Mouse (Mus musculus) limb, embryonic 15.5 days (tissue): ENCODE results near the gene Krtap5-4. TPM values are rescaled to one million over a fixed set of nuclear protein-coding genes. Genes with fewer than 3 reads are reported as not detected.
"Not testable (repeated sequence)": the region's sequence is repeated elsewhere in the genome, so short reads cannot be mapped to it uniquely, and the experiment has no call there.

Experiments
- ATAC-seq: fragments of 200-750 bp; cut with Nextera tagmentation; 2 replicates; pipeline ENCODE4 v1.8.0; 2017; ENCODE audit warnings: low read depth, moderate TSS enrichment; ENCODE audit not compliant: insufficient number of reproducible peaks, low FRiP score, low TSS enrichment
- H3K27ac ChIP-seq: fragments of 300-500 bp; sonication (generic); 2 replicates; pipeline ENCODE4 v1.5.1; 2015; ENCODE audit warnings: moderate library complexity, mild to moderate bottlenecking, inconsistent platforms
- H3K27me3 ChIP-seq: fragments of 300-500 bp; sonication (generic); 2 replicates; pipeline ENCODE4 v1.6.1; 2015; ENCODE audit warnings: inconsistent platforms
- H3K36me3 ChIP-seq: fragments of 300-500 bp; sonication (generic); 2 replicates; pipeline ENCODE4 v1.6.1; 2015; ENCODE audit warnings: inconsistent platforms
- H3K4me1 ChIP-seq: fragments of 300-500 bp; sonication (generic); 2 replicates; pipeline ENCODE4 v1.6.1; 2015; ENCODE audit warnings: inconsistent platforms
- H3K4me2 ChIP-seq: fragments of 300-500 bp; sonication (generic); 2 replicates; pipeline ENCODE4 v1.6.1; 2015; ENCODE audit warnings: mild to moderate bottlenecking, inconsistent platforms
- H3K4me3 ChIP-seq: fragments of 300-500 bp; sonication (generic); 2 replicates; pipeline ENCODE4 v1.5.1; 2015; ENCODE audit warnings: mild to moderate bottlenecking, inconsistent platforms
- H3K9ac ChIP-seq: fragments of 300-500 bp; sonication (generic); 2 replicates; pipeline ENCODE4 v1.6.1; 2015; ENCODE audit warnings: inconsistent platforms
- H3K9me3 ChIP-seq: fragments of 300-500 bp; sonication (generic); 2 replicates; pipeline ENCODE4 v1.6.1; 2016; ENCODE audit warnings: inconsistent platforms
- WGBS: fragments of 180-500 bp; shearing (Covaris S2); methylation state at CpG from one replicate; pipeline ENCODE4 v1.1.7; 2015; 5-methylcytosine and 5-hydroxymethylcytosine counted together
- polyA plus RNA-seq: library from polyadenylated mRNA; unstranded; fragments of >200 nt; fragmentation: Nextera tagmentation; extraction: Ambion mirVana; gene quantifications from 2 replicates; pipeline ENCODE4 v1.2.1, GENCODE M21; 2015

Gene Krtap5-4
- polyA plus RNA-seq, result not detected in 2 replicates

- H3K9ac ChIP-seq, result no peak within 1 kb of the TSS
- H3K9me3 ChIP-seq, result no peaks in the 10 kb centered on the region
- H3K4me2 ChIP-seq, result no peak within 1 kb of the TSS
- 47% methylated on average over 3 of the region's 3 CpGs for WGBS
- H3K4me1 ChIP-seq, result no peaks in the 10 kb centered on the region
- no peak for ATAC-seq
- H3K36me3 ChIP-seq, result no peaks in the 10 kb centered on the region
- H3K4me3 ChIP-seq, result no peak within 1 kb of the TSS
- peaks cover 2% of the 10 kb centered on the region; the same call in 1 of the 2 replicates for H3K27me3 ChIP-seq
- H3K27ac ChIP-seq, result no peak within 1 kb of the TSS
These were observed at the start of gene Krtap5-4 for GRCm38 (mm10) chr7:142303249-142303648. Gene Krtap5-4, plus strand, starts transcription at chr7:142303549.

DNA sequence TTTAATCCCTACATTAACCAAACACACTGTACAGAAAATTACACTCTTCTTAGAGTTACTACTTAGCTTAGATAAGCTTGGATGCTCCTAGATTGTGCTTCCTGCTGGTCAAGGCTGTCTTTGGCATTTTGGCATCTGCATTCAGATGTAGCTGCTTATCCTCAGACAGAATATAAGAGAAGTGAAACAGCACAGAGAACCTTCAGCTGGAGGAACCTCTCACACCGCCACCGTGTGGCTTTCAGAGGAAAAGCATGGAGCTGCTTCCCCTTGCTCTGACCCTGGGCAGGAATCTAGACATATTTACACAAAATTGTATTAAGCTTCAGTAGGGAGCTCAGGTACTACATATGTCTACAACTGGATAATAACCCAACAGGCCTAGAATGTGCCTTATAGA lies 47.8 kb upstream of the Krtap5-4 start:
- H3K27me3 ChIP-seq, result no peaks in the 10 kb centered on the region; the same call in 1 of the 2 replicates
- no peaks in the 10 kb centered on the region for H3K4me1 ChIP-seq
- no peak overlapping the region for H3K27ac ChIP-seq
- WGBS, result 1% methylated on average over 2 of the region's 2 CpGs
- no peaks in the 10 kb centered on the region for H3K9me3 ChIP-seq
- no peak overlapping the region for H3K9ac ChIP-seq
- no peak for ATAC-seq
- H3K4me3 ChIP-seq, result no peak overlapping the region
- H3K36me3 ChIP-seq, result no peaks in the 10 kb centered on the region
- H3K4me2 ChIP-seq, result no peak overlapping the region

GRCm38 (mm10) chr7:142258254-142258653 lies 45.1 kb upstream of the Krtap5-4 start, which contains the start of gene Gm2431:
Gene Gm2431, minus strand, starts transcription at chr7:142258354.
- not testable (repeated sequence) for H3K4me1 ChIP-seq, H3K9ac ChIP-seq, H3K27ac ChIP-seq, H3K36me3 ChIP-seq, H3K27me3 ChIP-seq, H3K4me3 ChIP-seq, ATAC-seq, H3K9me3 ChIP-seq, H3K4me2 ChIP-seq
- WGBS, result 42% methylated on average over 1 of the region's 1 CpGs

GRCm38 (mm10) chr7:142274263-142274662 lies 29.1 kb upstream of the Krtap5-4 start, which contains the start of gene Gm4559:
Gene Gm4559, minus strand, starts transcription at chr7:142274363.
- ATAC-seq, H3K4me1 ChIP-seq, H3K9ac ChIP-seq, H3K4me2 ChIP-seq, H3K9me3 ChIP-seq, H3K4me3 ChIP-seq, H3K36me3 ChIP-seq, H3K27me3 ChIP-seq, H3K27ac ChIP-seq: not testable (repeated sequence)

- not testable (repeated sequence) for ATAC-seq, H3K9ac ChIP-seq, H3K4me2 ChIP-seq, H3K4me3 ChIP-seq, H3K36me3 ChIP-seq, H3K27me3 ChIP-seq, H3K9me3 ChIP-seq, H3K27ac ChIP-seq, H3K4me1 ChIP-seq
- WGBS, result 0% methylated on average over 3 of the region's 3 CpGs
These were observed 25.2 kb upstream of the Krtap5-4 start for GRCm38 (mm10) chr7:142278183-142278582.

DNA sequence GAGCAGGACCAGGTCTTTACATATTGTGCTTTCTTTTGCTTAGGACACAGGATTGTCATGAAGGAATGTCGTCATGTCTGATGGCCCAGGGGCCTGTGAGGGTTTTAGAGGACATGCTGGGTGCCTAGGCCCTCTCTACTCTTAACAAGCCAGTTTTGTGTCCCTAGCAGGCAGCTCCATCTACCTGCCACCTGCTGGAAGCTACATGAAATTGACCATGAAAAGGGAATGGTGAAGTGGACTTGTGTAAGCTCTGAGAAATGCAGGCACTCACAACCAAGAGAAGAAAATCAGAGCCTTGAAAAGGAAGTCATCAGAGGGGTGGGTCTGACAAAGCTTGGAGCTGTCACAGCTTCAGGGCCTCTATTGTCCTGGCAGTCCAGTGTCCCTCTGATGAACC lies 24.1 kb upstream of the Krtap5-4 start:
- not testable (repeated sequence) for H3K27me3 ChIP-seq, ATAC-seq, H3K4me3 ChIP-seq, H3K36me3 ChIP-seq, H3K9ac ChIP-seq, H3K4me1 ChIP-seq, H3K27ac ChIP-seq, H3K4me2 ChIP-seq, H3K9me3 ChIP-seq
- 58% methylated on average over 1 of the region's 1 CpGs for WGBS

GRCm38 (mm10) chr7:142282847-142283246 lies 20.5 kb upstream of the Krtap5-4 start:
- not testable (repeated sequence) for H3K27me3 ChIP-seq, H3K9ac ChIP-seq, H3K36me3 ChIP-seq, H3K9me3 ChIP-seq, H3K4me2 ChIP-seq, H3K4me3 ChIP-seq, H3K27ac ChIP-seq, ATAC-seq
- H3K4me1 ChIP-seq, result peaks cover 14% of the 10 kb centered on the region
- 30% methylated on average over 2 of the region's 2 CpGs for WGBS

DNA sequence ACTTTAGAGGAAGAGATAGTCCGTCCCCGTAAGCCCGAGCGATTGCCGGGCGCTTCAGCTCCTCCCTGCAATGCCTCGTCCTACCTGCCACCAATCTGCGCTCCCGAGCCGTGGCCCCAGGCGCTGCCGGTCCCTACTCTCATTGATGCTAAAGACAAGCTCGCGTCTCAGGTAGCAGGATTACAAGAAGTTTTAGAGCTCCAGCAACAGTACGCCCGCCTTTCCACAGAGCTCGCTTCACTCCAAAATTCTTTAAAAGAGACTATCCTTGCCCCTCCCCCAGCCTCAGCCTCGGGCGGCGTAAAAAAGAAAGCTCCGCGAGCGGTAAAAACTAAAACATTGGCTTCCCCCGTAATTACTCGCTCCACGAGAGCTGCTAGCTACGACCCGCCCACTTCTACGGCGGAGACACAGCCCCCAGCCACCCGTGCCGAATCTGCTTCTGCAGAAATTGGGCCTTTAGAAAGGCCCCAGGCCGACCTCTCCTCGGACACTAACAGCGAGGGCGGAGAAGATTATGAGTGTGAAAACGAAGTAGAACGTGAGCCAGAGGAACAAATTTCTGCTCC lies 19.2 kb upstream of the Krtap5-4 start:
- H3K4me1 ChIP-seq, result peaks cover 14% of the 10 kb centered on the region
- under 1% methylated on average over 38 of the region's 38 CpGs for WGBS
- no peaks in the 10 kb centered on the region for H3K36me3 ChIP-seq
- no peaks in the 10 kb centered on the region for H3K9me3 ChIP-seq
- 0 out of 2 replicates have a peak, but pooled peaks have one; percentile 67 for ATAC-seq
- H3K4me2 ChIP-seq, result peak overlapping the region; percentile 72
- H3K27me3 ChIP-seq, result no peaks in the 10 kb centered on the region; the same call in 1 of the 2 replicates
- peak overlapping the region; percentile 94 for H3K27ac ChIP-seq
- peak overlapping the region; percentile 54 for H3K4me3 ChIP-seq
- peak overlapping the region; percentile 58 for H3K9ac ChIP-seq

GRCm38 (mm10) chr7:142284615-142285080 lies 18.7 kb upstream of the Krtap5-4 start:
- Histone ChIP-seq H3K4me2 (peak overlapping the region; percentile 72), H3K9ac (peak overlapping the region; percentile 58), H3K27me3 (no peaks in the 10 kb centered on the region; the same call in 1 of the 2 replicates), H3K9me3 (no peaks in the 10 kb centered on the region), H3K4me1 (peaks cover 14% of the 10 kb centered on the region), H3K27ac (peak overlapping the region; percentile 94), H3K4me3 (peak overlapping the region; percentile 54), H3K36me3 (no peaks in the 10 kb centered on the region)
- WGBS, result 0% methylated on average over 19 of the region's 19 CpGs
- peak; percentile 81; the same call in 1 of the 2 replicates for ATAC-seq

DNA sequence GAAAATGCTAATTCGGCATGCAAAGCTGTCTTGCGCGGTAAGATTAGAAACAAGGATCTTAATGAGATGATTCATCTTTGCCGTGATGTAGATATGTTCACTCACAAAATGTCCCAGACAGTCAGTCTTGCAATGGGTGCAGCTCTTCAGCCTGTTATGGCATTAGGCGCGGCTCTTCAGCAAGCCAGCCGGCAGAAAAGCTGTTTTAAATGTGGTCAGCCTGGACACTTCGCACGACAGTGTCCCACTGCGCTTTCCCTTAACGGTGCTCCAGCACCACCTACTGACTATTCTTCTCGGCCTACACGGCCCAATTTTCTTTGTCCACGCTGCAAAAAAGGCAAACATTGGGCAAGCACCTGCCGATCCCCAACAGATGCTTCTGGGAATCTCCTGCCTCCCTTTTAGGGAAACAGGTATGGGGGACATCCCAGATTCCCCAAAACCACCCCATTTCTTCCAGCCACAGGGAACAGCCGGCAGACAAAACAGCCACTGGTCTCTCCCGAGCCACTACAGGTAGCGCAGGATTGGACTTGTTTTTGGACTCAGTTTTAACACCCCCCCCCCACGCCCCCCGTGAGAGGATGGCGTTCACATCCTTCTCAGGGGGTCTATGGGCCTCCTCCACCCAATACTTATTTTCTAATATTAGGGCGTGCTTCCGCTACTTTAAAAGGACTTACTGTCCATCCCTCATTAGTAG lies 18.1 kb upstream of the Krtap5-4 start:
- H3K36me3 ChIP-seq, result no peaks in the 10 kb centered on the region
- peaks cover 14% of the 10 kb centered on the region for H3K4me1 ChIP-seq
- peak overlapping the region; percentile 54 for H3K4me3 ChIP-seq
- peak overlapping the region; percentile 94 for H3K27ac ChIP-seq
- H3K4me2 ChIP-seq, result peak overlapping the region; percentile 72
- H3K9me3 ChIP-seq, result no peaks in the 10 kb centered on the region
- WGBS, result 13% methylated on average over 23 of the region's 23 CpGs
- 0 out of 2 replicates have a peak overlapping the region, but pooled peaks have one; percentile 58 for H3K9ac ChIP-seq
- no peaks in the 10 kb centered on the region; the same call in 1 of the 2 replicates for H3K27me3 ChIP-seq
- no peak for ATAC-seq

GRCm38 (mm10) chr7:142285910-142286612 lies 17.3 kb upstream of the Krtap5-4 start:
- H3K9me3 ChIP-seq, ATAC-seq, H3K4me2 ChIP-seq, H3K4me3 ChIP-seq, H3K9ac ChIP-seq, H3K27ac ChIP-seq, H3K27me3 ChIP-seq, H3K36me3 ChIP-seq: not testable (repeated sequence)
- peaks cover 14% of the 10 kb centered on the region for H3K4me1 ChIP-seq
- 43% methylated on average over 9 of the region's 9 CpGs for WGBS

DNA sequence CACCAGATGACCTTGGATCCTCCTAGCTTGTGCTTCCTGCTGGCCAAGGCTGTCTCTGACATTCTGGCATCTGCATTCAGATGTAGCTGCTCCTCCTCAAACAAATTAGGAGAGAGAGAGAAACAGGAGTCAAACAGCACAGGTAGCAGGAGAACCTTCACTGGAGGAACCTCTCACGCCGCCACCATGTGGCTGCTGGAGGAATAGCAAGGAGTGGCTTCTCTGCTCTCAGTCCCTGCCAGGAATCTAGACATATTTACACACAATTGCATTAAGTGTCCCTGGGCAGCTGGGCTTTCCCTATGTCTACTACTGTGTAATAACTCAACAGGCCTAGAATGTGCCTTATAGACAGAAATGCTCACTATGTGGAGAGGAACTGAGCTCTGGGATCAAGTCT lies 9.5 kb upstream of the Krtap5-4 start:
- 0% methylated on average over 2 of the region's 2 CpGs for WGBS

More for the DNA sequence above, 9.5 kb upstream of the Krtap5-4 start:
- H3K36me3 ChIP-seq, H3K27me3 ChIP-seq, H3K4me1 ChIP-seq, ATAC-seq, H3K9me3 ChIP-seq, H3K27ac ChIP-seq, H3K9ac ChIP-seq, H3K4me3 ChIP-seq, H3K4me2 ChIP-seq: not testable (repeated sequence)
